Mouse (Mus musculus) liver, embryonic 14.5 days (tissue): ENCODE results near the gene Rbm28. TPM values are rescaled to one million over a fixed set of nuclear protein-coding genes. Genes with fewer than 3 reads are reported as not detected.

Experiments used
- ATAC-seq: fragments of 200-750 bp; cut with Nextera tagmentation; 2 replicates; pipeline ENCODE4 v1.8.0; 2017; ENCODE audit warnings: moderate number of reproducible peaks, mild to moderate bottlenecking, moderate library complexity; ENCODE audit not compliant: insufficient read depth
- DNase-seq, 3 experiments: peaks; one replicate each; pipeline ENCODE4 v3.0.0-alpha.2; 2012 to 2013; ENCODE audit warnings: low read depth in 3 of 3, low spot score in 3 of 3
- H3K27ac ChIP-seq: fragments of 300-500 bp; sonication (generic); 2 replicates; pipeline ENCODE4 v1.5.1; 2014; ENCODE audit warnings: moderate library complexity, mild to moderate bottlenecking, control low read depth, inconsistent platforms
- H3K27me3 ChIP-seq: fragments of 300-500 bp; sonication (generic); 2 replicates; pipeline ENCODE4 v1.6.1; 2014; ENCODE audit warnings: mild to moderate bottlenecking, low read length, moderate library complexity; ENCODE audit not compliant: control insufficient read depth, insufficient read depth
- H3K36me3 ChIP-seq: fragments of 300-500 bp; sonication (generic); replicated peaks from 2 replicates; pipeline ENCODE4 v1.6.1; 2014; ENCODE audit warnings: low read depth; ENCODE audit not compliant: control insufficient read depth, insufficient read depth
- H3K4me1 ChIP-seq, 2 experiments: fragments of 200-500 bp in 1 of 2; fragments of 300-500 bp in 1 of 2; sonication (generic) in 1 of 2; replicated peaks; 2 replicates each; pipeline ENCODE4 v1.6.1; 2012 to 2014; ENCODE audit warnings: antibody characterized with exemption in 1 of 2, inconsistent platforms in 1 of 2, low read length in 1 of 2; ENCODE audit not compliant: control insufficient read depth in 2 of 2, insufficient read depth in 2 of 2
- H3K4me2 ChIP-seq: fragments of 300-500 bp; sonication (generic); 2 replicates; pipeline ENCODE4 v1.6.1; 2014; ENCODE audit warnings: low read depth, mild to moderate bottlenecking, control low read depth, moderate library complexity
- H3K4me3 ChIP-seq, 2 experiments: fragments of 200-500 bp in 1 of 2; fragments of 300-500 bp in 1 of 2; sonication (generic) in 1 of 2; 2 replicates each; pipeline ENCODE4 v1.5.1; 2012 to 2014; ENCODE audit warnings: low read depth in 2 of 2, low read length in 2 of 2, mild to moderate bottlenecking in 2 of 2, control low read depth in 1 of 2, inconsistent platforms in 1 of 2, moderate library complexity in 1 of 2; ENCODE audit not compliant: insufficient read depth in 1 of 2
- H3K9ac ChIP-seq: fragments of 300-500 bp; sonication (generic); replicated peaks from 2 replicates; pipeline ENCODE4 v1.6.1; 2014; ENCODE audit warnings: mild to moderate bottlenecking, control low read depth, moderate library complexity
- H3K9me3 ChIP-seq: fragments of 300-500 bp; sonication (generic); 2 replicates; pipeline ENCODE4 v1.6.1; 2016; ENCODE audit warnings: low read length, mixed read lengths; ENCODE audit not compliant: control insufficient read depth
- CTCF ChIP-seq: IDR thresholded peaks from 2 replicates; pipeline ENCODE4 v1.5.1; 2016; ENCODE audit warnings: antibody characterized with exemption, low read depth, control low read depth
- EP300 ChIP-seq: IDR thresholded peaks from 2 replicates; pipeline ENCODE4 v1.6.1; 2016; ENCODE audit warnings: antibody characterized with exemption, low read depth
- WGBS: fragments of 180-500 bp; shearing (Covaris S2); extraction: QIAGEN DNeasy Blood & Tissue Kit; methylation state at CpG from one replicate; pipeline ENCODE4 v1.1.7; 2014; ENCODE audit not compliant: insufficient replicate concordance; 5-methylcytosine and 5-hydroxymethylcytosine counted together
- polyA plus RNA-seq, 2 experiments: library from polyadenylated mRNA; depleted of rRNA in 1 of 2; stranded (reverse) in 1 of 2; unstranded in 1 of 2; fragments of >200 nt; fragmentation: Nextera tagmentation in 1 of 2; extraction: Ambion mirVana in 1 of 2; gene quantifications; 2 replicates each; pipeline versions ENCODE4 v1.2.1 to v1.2.3; 2012 to 2014

The Rbm28 gene
- polyA plus RNA-seq (2012; rRNA removed) (6.8 and 11.6 TPM in 2 replicates), polyA plus RNA-seq (2014; fragmentation: Nextera tagmentation; extraction: Ambion mirVana) (9.9 and 13.8 TPM in 2 replicates)

DNA sequence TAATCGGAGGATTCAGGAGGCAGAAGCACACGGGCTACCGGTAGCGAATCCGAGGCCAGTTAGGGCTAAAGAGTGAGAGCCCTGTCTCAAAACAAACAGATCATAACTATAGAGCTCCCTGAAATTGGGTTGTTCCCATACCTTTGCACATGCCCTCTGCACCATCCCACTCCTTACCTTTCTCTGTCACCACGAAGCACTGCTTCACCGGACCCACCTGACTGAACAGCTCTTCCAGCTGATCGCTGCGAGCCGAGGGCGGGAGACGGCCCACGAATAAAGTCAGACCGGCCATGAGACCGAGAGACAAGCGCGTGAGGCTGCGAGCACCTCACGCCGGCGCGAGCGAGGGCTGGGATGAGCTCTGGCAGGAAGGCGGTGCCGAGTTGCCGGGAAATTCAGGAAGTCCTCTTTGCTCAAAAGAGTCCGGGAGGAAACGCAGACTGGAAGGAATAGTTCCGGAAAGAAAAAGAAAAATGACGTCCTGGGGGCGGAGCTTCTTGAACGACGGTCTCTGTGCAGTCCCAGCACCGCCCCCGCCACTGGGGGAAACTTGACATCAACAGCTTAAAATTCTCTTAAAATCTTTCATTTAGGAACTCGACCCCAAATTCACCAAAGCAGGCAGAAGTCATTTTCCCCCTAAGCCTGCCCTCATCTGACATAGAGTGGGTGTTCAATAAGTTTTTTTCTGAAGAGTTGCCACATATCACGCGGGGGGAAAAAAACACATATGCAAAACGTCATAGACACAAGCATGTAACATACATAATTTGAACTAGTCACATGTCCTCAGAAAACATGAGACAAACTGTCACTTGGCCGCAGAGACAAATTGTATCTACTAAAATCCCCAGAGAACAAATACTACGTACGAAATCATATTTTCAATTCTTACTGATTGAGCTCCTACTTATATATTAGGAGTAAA lies at the start of gene Rbm28:
TSS of gene Rbm28 (minus strand) at position 693 of the 931 bp plus-strand sequence.
- H3K4me3 ChIP-seq, result peak within 1 kb of the TSS; percentile 74 to 79
- H3K27ac ChIP-seq, result no peak within 1 kb of the TSS
- peak within 1 kb of the TSS; percentile 80 for H3K9ac ChIP-seq
- peaks cover 33% of the 10 kb centered on the region for H3K27me3 ChIP-seq
- peaks cover 3 to 5% of the 10 kb centered on the region in 2 experiments; a peak in 3 of 4 replicates for H3K4me1 ChIP-seq
- TF ChIP-seq EP300, result no peak
- no peak for TF ChIP-seq CTCF
- peak; percentile 87 for ATAC-seq
- H3K4me2 ChIP-seq, result peak within 1 kb of the TSS; percentile 74
- H3K36me3 ChIP-seq, result no peaks in the 10 kb centered on the region; the same call in 1 of the 2 replicates
- WGBS, result 8% methylated on average over 42 of the region's 42 CpGs
- DNase-seq, result peak; percentile 87 to 88 (median 88)
- no peaks in the 10 kb centered on the region for H3K9me3 ChIP-seq

DNA sequence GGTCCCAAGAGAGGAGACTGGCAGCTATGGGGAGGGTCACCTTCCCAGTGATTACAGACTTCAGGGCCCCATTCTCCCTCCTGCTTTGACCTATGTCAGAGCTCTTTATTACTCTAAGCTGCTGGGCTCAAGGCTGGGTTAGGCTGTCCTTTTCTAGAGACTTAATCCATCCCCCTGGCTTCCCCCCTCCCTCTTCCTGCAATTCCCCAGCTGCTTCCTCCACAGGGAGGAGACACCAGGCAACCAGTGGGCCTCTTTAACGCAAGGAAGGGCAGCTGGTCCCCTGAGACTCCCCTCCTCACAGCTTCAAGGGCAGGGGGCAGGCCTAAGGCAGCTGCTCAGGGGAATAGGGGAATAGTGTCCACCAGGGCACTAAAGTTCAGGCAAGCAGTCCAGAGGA lies 49.4 kb upstream of the Rbm28 start:
- ATAC-seq (no peak), DNase-seq (no peak)
- WGBS, result 18% methylated on average over 1 of the region's 1 CpGs
- H3K27ac ChIP-seq, result no peak overlapping the region
- H3K9me3 ChIP-seq, result no peaks in the 10 kb centered on the region
- no peak for TF ChIP-seq EP300
- no peak for TF ChIP-seq CTCF
- peaks cover 0 to 6% of the 10 kb centered on the region in 2 experiments; a peak in 2 of 4 replicates for H3K4me1 ChIP-seq
- H3K36me3 ChIP-seq, result no peaks in the 10 kb centered on the region
- peaks cover 14% of the 10 kb centered on the region for H3K27me3 ChIP-seq
- H3K4me2 ChIP-seq, result no peak overlapping the region
- H3K4me3 ChIP-seq, result no peak overlapping the region
- no peak overlapping the region for H3K9ac ChIP-seq

DNA sequence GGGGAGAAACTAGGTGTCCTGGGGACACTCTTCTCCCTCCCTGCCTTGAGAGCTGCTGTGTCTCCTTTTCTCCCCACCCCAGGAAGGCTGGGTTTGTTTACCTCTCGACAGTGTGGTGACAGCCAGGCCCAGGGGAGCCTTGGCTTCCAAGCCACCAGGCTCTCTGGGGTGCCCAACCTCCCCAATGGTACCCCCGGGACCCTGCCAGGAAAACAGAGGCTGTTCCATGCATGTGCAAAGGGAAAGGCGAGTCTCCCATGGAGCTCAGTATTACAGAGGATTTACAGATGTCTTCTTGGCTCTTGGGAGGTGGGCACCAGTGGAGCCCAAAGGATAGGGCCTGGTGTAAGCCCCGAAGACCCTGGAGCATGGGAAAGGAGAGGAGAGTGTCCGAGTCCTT lies 48.6 kb upstream of the Rbm28 start:
- H3K4me3 ChIP-seq, result no peak overlapping the region
- ATAC-seq, result no peak
- no peak overlapping the region for H3K27ac ChIP-seq
- H3K27me3 ChIP-seq, result peaks cover 14% of the 10 kb centered on the region
- no peak for DNase-seq
- H3K9me3 ChIP-seq, result no peaks in the 10 kb centered on the region
- H3K4me2 ChIP-seq, result no peak overlapping the region
- H3K4me1 ChIP-seq, result peaks cover 0 to 6% of the 10 kb centered on the region in 2 experiments; a peak in 2 of 4 replicates
- TF ChIP-seq CTCF, result no peak
- TF ChIP-seq EP300, result no peak
- no peaks in the 10 kb centered on the region for H3K36me3 ChIP-seq
- no peak overlapping the region for H3K9ac ChIP-seq
- 42% methylated on average over 5 of the region's 5 CpGs for WGBS

DNA sequence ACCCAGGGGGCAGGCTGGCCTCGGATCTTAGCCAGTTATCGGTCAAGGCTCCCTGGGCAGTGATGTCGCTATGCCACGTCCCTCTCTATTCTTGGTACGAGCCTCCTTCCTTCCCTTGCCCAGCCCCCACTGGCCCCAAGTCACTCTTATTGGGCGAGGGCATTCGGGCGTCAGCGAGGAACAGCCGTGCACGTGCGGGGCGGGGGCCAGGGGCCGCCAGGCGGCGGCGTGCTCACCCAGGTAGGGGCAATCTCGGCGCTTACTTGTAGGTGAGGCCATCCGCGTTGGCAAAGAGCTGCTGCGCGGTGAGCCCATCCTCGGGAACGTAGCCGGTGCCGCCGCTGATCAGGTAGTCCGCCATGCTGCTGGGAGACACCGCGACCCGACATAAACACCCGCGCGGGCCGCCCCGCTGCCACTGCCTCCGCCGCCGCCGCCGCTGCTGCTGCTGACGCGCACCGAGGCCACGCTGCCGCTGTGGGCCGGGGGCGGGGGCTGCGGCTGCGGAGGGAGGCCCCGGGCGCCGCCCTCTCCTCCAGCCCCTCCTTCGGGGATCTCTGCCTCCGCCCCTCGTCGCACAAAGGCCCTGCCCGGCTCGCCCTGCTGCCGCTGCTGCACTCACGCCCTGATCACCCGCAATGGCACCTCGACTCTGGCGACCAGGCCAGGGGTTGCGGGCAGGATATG lies 47.1 kb upstream of the Rbm28 start:
- Histone ChIP-seq H3K9ac (peak overlapping the region; percentile 54), H3K9me3 (no peaks in the 10 kb centered on the region), H3K4me1 (peaks cover 0 to 6% of the 10 kb centered on the region in 2 experiments; a peak in 2 of 4 replicates), H3K4me2 (peak overlapping the region; percentile 85), H3K4me3 (peak overlapping the region; percentile 58 to 61), H3K27ac (no peak overlapping the region), H3K27me3 (peaks cover 14% of the 10 kb centered on the region), H3K36me3 (no peaks in the 10 kb centered on the region)
- DNase-seq (peak; percentile 38 to 43 (median 41)), ATAC-seq (peak; percentile 72)
- TF ChIP-seq CTCF (no peak), EP300 (no peak)
- WGBS, result under 1% methylated on average over 65 of the region's 66 CpGs
